Mouse (Mus musculus) urinary bladder, postnatal 14 days (tissue): ENCODE data around the gene Ust.

Experiments
- DNase-seq: peaks from one replicate; pipeline ENCODE4 v3.0.0; 2021; ENCODE audit warnings: low spot score

Gene Ust

GRCm38 (mm10) chr10:8216946-8217345 lies 301.7 kb downstream of the Ust start:
- DNase-seq = no peak

- DNase-seq = no peak
Observed at GRCm38 (mm10) chr10:8215181-8215580, 303.4 kb downstream of the Ust start.

- peak; percentile 20 for DNase-seq
Observed at GRCm38 (mm10) chr10:8213906-8214421, 304.7 kb downstream of the Ust start.

GRCm38 (mm10) chr10:8213266-8213905 lies 305.2 kb downstream of the Ust start:
- DNase-seq = no peak

GRCm38 (mm10) chr10:8212611-8213226 lies 305.9 kb downstream of the Ust start:
- DNase-seq = no peak

GRCm38 (mm10) chr10:8211694-8212093 lies 306.9 kb downstream of the Ust start:
- DNase-seq = no peak

GRCm38 (mm10) chr10:8210366-8210765 lies 308.3 kb downstream of the Ust start:
- DNase-seq = no peak

GRCm38 (mm10) chr10:8207358-8207757 lies 311.3 kb downstream of the Ust start:
- no peak for DNase-seq

GRCm38 (mm10) chr10:8203681-8204080 lies 314.9 kb downstream of the Ust start:
- DNase-seq = no peak

- no peak for DNase-seq
Observed at GRCm38 (mm10) chr10:8199816-8200215, 318.8 kb downstream of the Ust start.

GRCm38 (mm10) chr10:8199026-8199756 lies 319.4 kb downstream of the Ust start:
- DNase-seq = no peak

- no peak for DNase-seq
Observed at GRCm38 (mm10) chr10:8197661-8198060, 321.0 kb downstream of the Ust start.

- DNase-seq = peak; percentile 70
Observed at GRCm38 (mm10) chr10:8196300-8196699, 322.3 kb downstream of the Ust start.

GRCm38 (mm10) chr10:8195730-8196129 lies 322.9 kb downstream of the Ust start:
- no peak for DNase-seq

GRCm38 (mm10) chr10:8189331-8189981 lies 329.2 kb downstream of the Ust start:
- DNase-seq = no peak

- peak; percentile 34 for DNase-seq
Observed at GRCm38 (mm10) chr10:8185586-8185985, 333.0 kb downstream of the Ust start.

GRCm38 (mm10) chr10:8184711-8185110 lies 333.9 kb downstream of the Ust start:
- no peak for DNase-seq

- DNase-seq = no peak
Observed at GRCm38 (mm10) chr10:8183171-8183570, 335.5 kb downstream of the Ust start.

- no peak for DNase-seq
Observed at GRCm38 (mm10) chr10:8181596-8182185, 336.9 kb downstream of the Ust start.

GRCm38 (mm10) chr10:8177618-8178017 lies 341.0 kb downstream of the Ust start:
- DNase-seq = no peak

- no peak for DNase-seq
Observed at GRCm38 (mm10) chr10:8176351-8177053, 342.1 kb downstream of the Ust start.

GRCm38 (mm10) chr10:8176008-8176350 lies 342.6 kb downstream of the Ust start:
- DNase-seq = no peak
